Mouse (Mus musculus) heart, embryonic 12.5 days (tissue): ENCODE measurements around the gene Nudt1. TPM values are rescaled to one million over a fixed set of nuclear protein-coding genes. Genes with fewer than 3 reads are reported as not detected.
A peak's percentile ranks its signal among the peaks of the same experiment; 100 is the strongest.

Experiments
- ATAC-seq: fragments of 200-750 bp; cut with Nextera tagmentation; 2 replicates; pipeline ENCODE4 v1.8.0; 2017; ENCODE audit warnings: moderate TSS enrichment, moderate library complexity; ENCODE audit not compliant: insufficient number of reproducible peaks, low FRiP score
- H3K27ac ChIP-seq: fragments of 300-500 bp; sonication (generic); 2 replicates; pipeline ENCODE4 v1.5.1; 2016; ENCODE audit warnings: mild to moderate bottlenecking, moderate library complexity; ENCODE audit not compliant: poor library complexity, severe bottlenecking
- H3K27me3 ChIP-seq: fragments of 300-500 bp; sonication (generic); replicated peaks from 2 replicates; pipeline ENCODE4 v1.6.1; 2016; ENCODE audit warnings: mild to moderate bottlenecking, moderate library complexity
- H3K36me3 ChIP-seq: fragments of 300-500 bp; sonication (generic); 2 replicates; pipeline ENCODE4 v1.6.1; 2016; ENCODE audit warnings: mild to moderate bottlenecking, moderate library complexity
- H3K4me1 ChIP-seq: fragments of 300-500 bp; sonication (generic); replicated peaks from 2 replicates; pipeline ENCODE4 v1.6.1; 2016; ENCODE audit warnings: mild to moderate bottlenecking
- H3K4me2 ChIP-seq: fragments of 300-500 bp; sonication (generic); 2 replicates; pipeline ENCODE4 v1.6.1; 2016; ENCODE audit warnings: mild to moderate bottlenecking, moderate library complexity
- H3K4me3 ChIP-seq: fragments of 300-500 bp; sonication (generic); 2 replicates; pipeline ENCODE4 v1.5.1; 2016; ENCODE audit warnings: mild to moderate bottlenecking
- H3K9ac ChIP-seq: fragments of 300-500 bp; sonication (generic); 2 replicates; pipeline ENCODE4 v1.6.1; 2016; ENCODE audit warnings: mild to moderate bottlenecking, moderate library complexity
- H3K9me3 ChIP-seq: fragments of 300-500 bp; sonication (generic); replicated peaks from 2 replicates; pipeline ENCODE4 v1.6.1; 2016; ENCODE audit warnings: mild to moderate bottlenecking, moderate library complexity
- WGBS: fragments of 180-500 bp; shearing (Covaris S2); methylation state at CpG from one replicate; pipeline ENCODE4 v1.1.7; 2016; 5-methylcytosine and 5-hydroxymethylcytosine counted together
- polyA plus RNA-seq: library from polyadenylated mRNA; unstranded; fragments of >200 nt; fragmentation: Nextera tagmentation; extraction: Ambion mirVana; gene quantifications from 2 replicates; pipeline ENCODE4 v1.2.1, GENCODE M21; 2016

Nudt1 gene
- polyA plus RNA-seq, 1 experiment from 2014 or later: 28.0 TPM

GRCm38 (mm10) chr5:140384462-140384861, 63.0 kb downstream of the Nudt1 start:
- WGBS: 83% methylated on average over 1 of the region's 1 CpGs
- Histone ChIP-seq H3K27me3 (no peaks in the 10 kb centered on the region), H3K9me3 (no peaks in the 10 kb centered on the region), H3K4me2 (no peak overlapping the region), H3K4me1 (peaks cover 41% of the 10 kb centered on the region), H3K27ac (peak overlapping the region; percentile 76; the same call in 1 of the 2 replicates), H3K36me3 (no peaks in the 10 kb centered on the region), H3K9ac (no peak overlapping the region), H3K4me3 (no peak overlapping the region)
- ATAC-seq: no peak

GRCm38 (mm10) chr5:140387236-140387635, 65.8 kb downstream of the Nudt1 start:
- no peak for ATAC-seq

More at GRCm38 (mm10) chr5:140387236-140387635, 65.8 kb downstream of the Nudt1 start:
- Histone ChIP-seq H3K36me3 (no peaks in the 10 kb centered on the region), H3K4me2 (no peak overlapping the region), H3K27ac (no peak overlapping the region), H3K27me3 (0 out of 2 replicates have a peak, but pooled peaks cover 4% of the 10 kb centered on the region), H3K9ac (no peak overlapping the region), H3K4me3 (no peak overlapping the region), H3K4me1 (peaks cover 34% of the 10 kb centered on the region), H3K9me3 (no peaks in the 10 kb centered on the region)
- 91% methylated on average over 7 of the region's 7 CpGs for WGBS

Other genes starting within 250 kb of the Nudt1 start
- 25.5 and 26.3 TPM in 2 replicates for gene Mad1l1, start 104 bp upstream of the Nudt1 start, polyA plus RNA-seq
- gene Mrm2, start 10.2 kb downstream of the Nudt1 start, polyA plus RNA-seq: 12.8 and 15.2 TPM in 2 replicates
- gene Snx8, start 67.6 kb downstream of the Nudt1 start, polyA plus RNA-seq: 15.2 and 16.5 TPM in 2 replicates
- gene Eif3b, start 97.7 kb downstream of the Nudt1 start, polyA plus RNA-seq: 128 and 138 TPM in 2 replicates
- gene Gm4869, start 124.0 kb downstream of the Nudt1 start, polyA plus RNA-seq: 0.06 TPM in 1 of 2 replicates, not detected in the other
- gene Chst12, start 183.9 kb downstream of the Nudt1 start, polyA plus RNA-seq: 22.5 TPM in 2 replicates
- 0.31 TPM in 1 of 2 replicates, not detected in the other for gene Grifin, start 243.4 kb downstream of the Nudt1 start, polyA plus RNA-seq